Mouse (Mus musculus) embryonic fibroblast, embryonic 13.5 days (primary cell): ENCODE data around the gene Olfr1411.

Experiments used
- CTCF ChIP-seq: IDR thresholded peaks from 2 replicates; pipeline ENCODE4 v1.5.1; 2011; ENCODE audit warnings: mild to moderate bottlenecking, control low read depth, low read length, moderate library complexity, borderline replicate concordance; ENCODE audit not compliant: insufficient read depth
- POLR2A ChIP-seq: IDR thresholded peaks from 2 replicates; pipeline ENCODE4 v1.6.1; 2011; ENCODE audit warnings: low read depth, mild to moderate bottlenecking, control low read depth, low read length, moderate library complexity

DNA sequence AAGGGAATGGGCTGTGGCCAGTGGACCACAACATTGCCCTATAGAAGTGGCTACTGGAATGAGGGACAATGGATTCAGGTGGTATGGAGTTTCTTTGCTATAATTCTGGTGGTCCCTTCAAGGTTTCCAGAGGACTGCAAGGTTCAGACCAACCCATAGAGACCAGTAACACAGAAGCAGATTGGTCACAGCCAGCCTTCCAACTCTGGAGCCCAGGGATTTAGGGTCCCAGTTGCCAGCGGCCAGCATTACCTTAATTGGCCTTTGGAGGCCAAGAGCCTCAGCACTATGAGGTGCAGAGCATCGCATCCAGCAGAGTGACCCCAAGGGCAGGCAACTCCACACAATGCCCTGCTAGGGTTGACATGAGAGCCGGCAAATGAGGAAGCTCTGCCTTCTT, 23.2 kb upstream of the Olfr1411 start, which contains the start of gene Olfr1413:
- TF ChIP-seq POLR2A = no peak
- TF ChIP-seq CTCF = no peak
